Mouse (Mus musculus) neural tube, embryonic 15.5 days (tissue): Measurements from ENCODE around the gene Hsf4. TPM values are rescaled to one million over a fixed set of nuclear protein-coding genes. Genes with fewer than 3 reads are reported as not detected.

ENCODE experiments used
- ATAC-seq: fragments of 200-750 bp; cut with Nextera tagmentation; 2 replicates; pipeline ENCODE4 v1.8.0; 2017; ENCODE audit warnings: mild to moderate bottlenecking, moderate TSS enrichment, moderate library complexity; ENCODE audit not compliant: low FRiP score
- H3K27ac ChIP-seq: fragments of 300-500 bp; sonication (generic); replicated peaks from 2 replicates; pipeline ENCODE4 v1.5.1; 2015; ENCODE audit warnings: mild to moderate bottlenecking, inconsistent platforms
- H3K27me3 ChIP-seq: fragments of 300-500 bp; sonication (generic); replicated peaks from 2 replicates; pipeline ENCODE4 v1.6.1; 2015; ENCODE audit warnings: inconsistent platforms
- H3K36me3 ChIP-seq: fragments of 300-500 bp; sonication (generic); 2 replicates; pipeline ENCODE4 v1.6.1; 2015; ENCODE audit warnings: inconsistent platforms
- H3K4me1 ChIP-seq: fragments of 300-500 bp; sonication (generic); 2 replicates; pipeline ENCODE4 v1.6.1; 2015; ENCODE audit warnings: inconsistent platforms
- H3K4me2 ChIP-seq: fragments of 300-500 bp; sonication (generic); 2 replicates; pipeline ENCODE4 v1.6.1; 2015; ENCODE audit warnings: inconsistent platforms, mild to moderate bottlenecking, moderate library complexity
- H3K4me3 ChIP-seq: fragments of 300-500 bp; sonication (generic); replicated peaks from 2 replicates; pipeline ENCODE4 v1.5.1; 2015; ENCODE audit warnings: mild to moderate bottlenecking, inconsistent platforms
- H3K9ac ChIP-seq: fragments of 300-500 bp; sonication (generic); replicated peaks from 2 replicates; pipeline ENCODE4 v1.6.1; 2015; ENCODE audit warnings: mild to moderate bottlenecking, inconsistent platforms
- H3K9me3 ChIP-seq: fragments of 300-500 bp; sonication (generic); replicated peaks from 2 replicates; pipeline ENCODE4 v1.6.1; 2016; ENCODE audit warnings: inconsistent platforms
- WGBS: fragments of 180-500 bp; shearing (Covaris S2); methylation state at CpG from one replicate; pipeline ENCODE4 v1.1.7; 2015; ENCODE audit warnings: mixed read lengths; 5-methylcytosine and 5-hydroxymethylcytosine counted together
- polyA plus RNA-seq: library from polyadenylated mRNA; unstranded; fragments of >200 nt; fragmentation: Nextera tagmentation; extraction: Ambion mirVana; gene quantifications from 2 replicates; pipeline ENCODE4 v1.2.1, GENCODE M21; 2015

Hsf4 gene
- polyA plus RNA-seq, 1 experiment from 2014 or later = 0.92 TPM

DNA sequence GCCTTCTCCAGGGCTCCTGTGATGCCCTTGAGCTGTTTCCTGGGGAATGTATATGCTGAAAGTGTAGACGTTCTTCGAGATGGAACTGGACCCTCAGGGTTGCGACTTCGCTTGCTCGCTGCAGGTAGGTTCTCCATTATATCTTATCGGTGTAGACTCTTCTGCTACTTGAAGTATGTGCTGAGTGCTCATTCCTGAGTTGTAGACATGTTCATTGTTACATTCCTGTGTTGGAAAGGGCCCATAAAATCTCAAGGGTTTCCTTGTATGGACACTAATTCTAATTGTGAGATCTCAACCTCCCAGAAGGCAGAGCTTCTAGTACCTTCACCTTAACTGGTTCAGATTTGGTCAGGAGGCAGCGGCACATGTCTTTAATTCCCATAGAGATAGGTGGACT is 28.6 kb upstream of the Hsf4 start:
- no peak for ATAC-seq
- Histone ChIP-seq H3K4me1 (no peaks in the 10 kb centered on the region), H3K27me3 (no peaks in the 10 kb centered on the region), H3K9me3 (no peaks in the 10 kb centered on the region), H3K9ac (no peak overlapping the region), H3K27ac (no peak overlapping the region), H3K36me3 (peaks cover 50% of the 10 kb centered on the region), H3K4me3 (no peak overlapping the region), H3K4me2 (no peak overlapping the region)
- 96% methylated on average over 7 of the region's 7 CpGs for WGBS

DNA sequence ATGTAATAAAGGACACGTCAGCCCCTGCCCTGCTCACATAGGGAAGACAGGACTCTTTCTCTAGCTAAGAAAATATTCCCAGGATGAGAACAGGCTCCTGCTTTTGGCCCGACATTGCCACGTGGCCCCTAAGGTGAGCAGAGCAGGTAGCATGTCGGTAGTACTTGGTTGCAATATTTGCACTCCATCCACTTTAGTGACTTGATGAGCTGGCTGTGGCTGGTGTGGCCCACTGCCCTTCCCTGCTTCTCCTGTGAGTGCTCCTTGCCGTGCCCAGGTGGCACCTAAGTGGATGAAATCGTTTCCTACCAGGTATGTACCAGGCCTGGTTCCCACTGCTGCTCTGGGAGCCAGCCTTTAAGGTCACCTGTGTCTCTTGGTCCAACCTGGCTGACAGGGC is 17.6 kb upstream of the Hsf4 start:
- ATAC-seq = no peak

GRCm38 (mm10) chr8:105252680-105253537 is 16.7 kb upstream of the Hsf4 start:
- Histone ChIP-seq H3K36me3 (peaks cover 48% of the 10 kb centered on the region), H3K4me3 (no peak overlapping the region), H3K9me3 (no peaks in the 10 kb centered on the region), H3K4me2 (peak overlapping the region; percentile 97; the same call in 1 of the 2 replicates), H3K4me1 (peaks cover 21% of the 10 kb centered on the region), H3K27me3 (peaks cover 21% of the 10 kb centered on the region), H3K27ac (no peak overlapping the region), H3K9ac (no peak overlapping the region)
- WGBS = 94% methylated on average over 10 of the region's 10 CpGs
- no peak for ATAC-seq

More for the DNA sequence above, 17.6 kb upstream of the Hsf4 start:
- peaks cover 57% of the 10 kb centered on the region for H3K36me3 ChIP-seq
- no peaks in the 10 kb centered on the region for H3K9me3 ChIP-seq
- no peak overlapping the region for H3K9ac ChIP-seq
- WGBS = 93% methylated on average over 6 of the region's 6 CpGs
- no peak overlapping the region for H3K27ac ChIP-seq
- H3K4me3 ChIP-seq = no peak overlapping the region
- no peak overlapping the region for H3K4me2 ChIP-seq
- H3K27me3 ChIP-seq = peaks cover 14% of the 10 kb centered on the region
- H3K4me1 ChIP-seq = peaks cover 21% of the 10 kb centered on the region

DNA sequence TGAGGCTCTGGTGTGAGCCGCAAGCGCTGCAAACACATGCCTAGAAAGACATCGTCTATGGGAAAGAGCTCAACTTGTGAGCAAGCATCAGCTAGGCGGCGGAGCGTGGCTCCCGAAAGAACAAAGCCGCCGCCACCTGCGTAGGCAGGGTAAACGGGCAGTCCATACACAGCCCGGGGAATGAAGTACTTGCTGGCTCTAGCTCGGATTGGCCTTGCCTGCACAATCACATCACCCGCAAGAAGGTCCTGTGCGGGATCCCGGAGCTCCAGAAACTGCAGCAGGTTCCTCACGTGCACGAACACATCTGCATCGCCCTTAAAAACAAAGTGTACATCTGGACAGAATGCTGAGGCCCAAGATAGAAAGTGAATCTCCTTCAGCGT is 15.8 kb upstream of the Hsf4 start:
- Histone ChIP-seq H3K4me3 (peak overlapping the region; percentile 64), H3K27ac (peak overlapping the region; percentile 85), H3K9ac (peak overlapping the region; percentile 29; the same call in 1 of the 2 replicates), H3K9me3 (no peaks in the 10 kb centered on the region), H3K4me2 (peak overlapping the region; percentile 97), H3K4me1 (peaks cover 25% of the 10 kb centered on the region), H3K36me3 (peaks cover 39% of the 10 kb centered on the region), H3K27me3 (peaks cover 30% of the 10 kb centered on the region)
- 30% methylated on average over 20 of the region's 20 CpGs for WGBS
- ATAC-seq = peak; percentile 13

GRCm38 (mm10) chr8:105254152-105254965 is 15.2 kb upstream of the Hsf4 start:
- Histone ChIP-seq H3K27me3 (peaks cover 36% of the 10 kb centered on the region), H3K9ac (peak overlapping the region; percentile 73), H3K27ac (peak overlapping the region; percentile 85), H3K4me1 (peaks cover 31% of the 10 kb centered on the region), H3K4me3 (peak overlapping the region; percentile 64), H3K9me3 (no peaks in the 10 kb centered on the region), H3K4me2 (peak overlapping the region; percentile 97), H3K36me3 (peaks cover 33% of the 10 kb centered on the region)
- ATAC-seq = peak; percentile 85
- WGBS = under 1% methylated on average over 74 of the region's 74 CpGs

DNA sequence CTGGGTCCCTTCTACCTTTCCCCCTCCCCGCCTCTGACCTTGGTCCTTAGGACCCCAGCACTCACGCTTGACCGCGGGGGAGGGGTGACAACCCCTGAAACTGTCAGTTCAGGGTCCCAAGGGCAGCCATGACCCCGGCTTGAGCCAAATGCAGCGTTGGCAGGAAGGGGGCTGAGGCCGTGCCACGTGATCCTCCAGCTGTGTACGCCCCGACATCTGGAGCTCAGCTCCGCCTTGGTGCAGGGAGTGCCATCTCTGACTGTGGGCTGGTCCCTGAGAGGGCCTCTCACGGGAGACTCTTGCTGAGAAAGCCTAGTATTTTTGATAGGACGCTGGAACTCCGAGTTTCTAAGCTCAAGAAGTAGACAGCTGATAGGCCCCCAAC is 14.6 kb upstream of the Hsf4 start, which contains the start of gene B3gnt9:
TSS of gene B3gnt9 (minus strand) at position 188 of the 385 bp plus-strand sequence.
- Histone ChIP-seq H3K9ac (peak within 1 kb of the TSS; percentile 73), H3K27me3 (peaks cover 41% of the 10 kb centered on the region), H3K27ac (peak within 1 kb of the TSS; percentile 85), H3K4me2 (peak within 1 kb of the TSS; percentile 97), H3K4me1 (peaks cover 37% of the 10 kb centered on the region), H3K4me3 (peak within 1 kb of the TSS; percentile 64), H3K9me3 (no peaks in the 10 kb centered on the region), H3K36me3 (peaks cover 27% of the 10 kb centered on the region)
- ATAC-seq = peak; percentile 34; the same call in 1 of the 2 replicates
- under 1% methylated on average over 14 of the region's 14 CpGs for WGBS

DNA sequence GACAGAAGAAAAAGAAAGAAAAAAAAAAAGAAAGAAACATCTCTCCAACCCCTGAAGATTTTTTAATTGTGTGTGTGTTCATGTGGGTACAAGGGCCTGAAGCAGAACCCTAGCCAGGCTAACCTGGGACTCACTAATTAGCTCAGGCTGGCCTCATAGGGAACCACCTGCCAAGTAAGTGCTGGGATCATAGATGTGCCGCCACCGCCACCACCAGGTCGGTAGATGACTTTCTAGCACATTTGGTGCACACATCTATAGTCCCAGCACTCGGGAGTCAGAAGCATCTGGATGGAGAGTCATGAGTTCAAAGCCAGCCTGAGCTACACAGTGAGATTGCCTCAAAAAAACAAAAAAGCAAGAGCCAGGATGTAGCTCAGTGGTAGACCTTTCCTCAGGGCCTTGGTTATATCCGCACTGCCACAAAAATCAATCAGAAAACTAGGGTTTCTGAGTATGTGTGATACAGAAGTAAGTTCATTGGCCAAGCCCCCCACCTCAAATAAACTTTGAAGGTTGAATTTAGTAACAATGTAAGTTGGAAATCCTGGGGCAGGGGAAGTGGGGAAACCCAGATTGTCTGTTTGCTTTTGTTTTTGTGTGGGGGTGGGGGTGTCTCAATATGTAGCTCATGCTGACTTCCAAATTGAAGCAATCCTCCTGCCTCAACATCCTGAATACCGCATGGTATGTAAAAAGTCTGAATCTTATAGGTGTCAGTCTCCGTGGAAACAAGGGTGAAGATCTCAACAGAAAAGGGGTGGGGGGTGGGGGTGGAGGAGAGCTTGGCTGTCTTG is 12.1 kb upstream of the Hsf4 start:
- Histone ChIP-seq H3K4me1 (peaks cover 38% of the 10 kb centered on the region), H3K27ac (no peak overlapping the region), H3K4me2 (no peak overlapping the region), H3K9ac (no peak overlapping the region), H3K4me3 (no peak overlapping the region), H3K36me3 (0 out of 2 replicates have a peak, but pooled peaks cover 4% of the 10 kb centered on the region), H3K9me3 (no peaks in the 10 kb centered on the region), H3K27me3 (peaks cover 63% of the 10 kb centered on the region)
- 70% methylated on average over 7 of the region's 7 CpGs for WGBS
- no peak for ATAC-seq

DNA sequence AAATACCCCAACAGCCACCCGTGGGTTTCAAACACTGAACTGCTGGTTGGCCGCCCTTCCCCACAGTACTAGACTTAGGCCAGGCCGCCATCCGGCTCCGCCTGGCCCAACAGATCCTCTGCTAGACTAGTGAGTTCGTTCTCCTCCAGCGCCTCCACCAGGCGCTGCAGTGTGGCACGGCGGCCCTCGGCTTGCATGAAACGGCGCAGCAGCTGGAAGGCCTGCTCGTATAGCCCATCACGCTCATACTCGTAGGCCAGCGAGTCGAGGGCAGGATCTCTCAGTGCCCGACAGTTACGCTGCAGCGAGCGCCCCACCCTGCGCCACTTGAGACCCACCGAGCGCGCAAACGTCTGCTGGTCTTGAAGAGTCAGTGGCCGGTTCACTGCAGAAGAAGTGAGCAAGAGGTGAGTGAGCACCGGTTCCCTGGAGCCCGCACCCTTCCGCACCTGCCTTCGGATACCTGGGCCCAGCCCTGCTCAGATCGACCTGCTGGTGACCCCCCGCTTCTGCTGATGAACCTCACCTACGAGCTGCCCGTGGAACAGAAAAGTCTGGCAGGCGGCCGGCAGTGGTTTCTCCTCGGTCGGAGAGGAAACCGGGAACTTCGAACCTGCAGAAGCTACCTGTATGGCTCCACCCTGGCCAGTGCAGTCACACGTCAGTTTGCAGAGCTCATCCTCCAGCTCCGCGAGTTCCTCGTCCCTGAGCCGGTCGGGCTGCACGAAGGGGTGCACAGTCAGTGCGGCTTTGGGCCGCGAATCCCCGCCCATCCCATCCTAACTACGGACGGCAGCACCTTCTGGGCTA is 10.5 kb upstream of the Hsf4 start:
- peak overlapping the region; percentile 18; the same call in 1 of the 2 replicates for H3K9ac ChIP-seq
- no peaks in the 10 kb centered on the region for H3K36me3 ChIP-seq
- peak; percentile 20; the same call in 1 of the 2 replicates for ATAC-seq
- 4% methylated on average over 55 of the region's 55 CpGs for WGBS
- H3K4me3 ChIP-seq = peak overlapping the region; percentile 41
- H3K9me3 ChIP-seq = no peaks in the 10 kb centered on the region
- peaks cover 35% of the 10 kb centered on the region for H3K4me1 ChIP-seq
- H3K27me3 ChIP-seq = peaks cover 77% of the 10 kb centered on the region
- H3K27ac ChIP-seq = no peak overlapping the region
- H3K4me2 ChIP-seq = peak overlapping the region; percentile 82

- Histone ChIP-seq H3K9ac (peak overlapping the region; percentile 18; the same call in 1 of the 2 replicates), H3K27me3 (peaks cover 83% of the 10 kb centered on the region), H3K4me2 (peak overlapping the region; percentile 82), H3K4me1 (peaks cover 34% of the 10 kb centered on the region), H3K27ac (no peak overlapping the region), H3K36me3 (no peaks in the 10 kb centered on the region), H3K4me3 (peak overlapping the region; percentile 41), H3K9me3 (no peaks in the 10 kb centered on the region)
- WGBS = 3% methylated on average over 30 of the region's 30 CpGs
- peak; percentile 62; the same call in 1 of the 2 replicates for ATAC-seq
These were observed 9.8 kb upstream of the Hsf4 start for GRCm38 (mm10) chr8:105259721-105260320.

DNA sequence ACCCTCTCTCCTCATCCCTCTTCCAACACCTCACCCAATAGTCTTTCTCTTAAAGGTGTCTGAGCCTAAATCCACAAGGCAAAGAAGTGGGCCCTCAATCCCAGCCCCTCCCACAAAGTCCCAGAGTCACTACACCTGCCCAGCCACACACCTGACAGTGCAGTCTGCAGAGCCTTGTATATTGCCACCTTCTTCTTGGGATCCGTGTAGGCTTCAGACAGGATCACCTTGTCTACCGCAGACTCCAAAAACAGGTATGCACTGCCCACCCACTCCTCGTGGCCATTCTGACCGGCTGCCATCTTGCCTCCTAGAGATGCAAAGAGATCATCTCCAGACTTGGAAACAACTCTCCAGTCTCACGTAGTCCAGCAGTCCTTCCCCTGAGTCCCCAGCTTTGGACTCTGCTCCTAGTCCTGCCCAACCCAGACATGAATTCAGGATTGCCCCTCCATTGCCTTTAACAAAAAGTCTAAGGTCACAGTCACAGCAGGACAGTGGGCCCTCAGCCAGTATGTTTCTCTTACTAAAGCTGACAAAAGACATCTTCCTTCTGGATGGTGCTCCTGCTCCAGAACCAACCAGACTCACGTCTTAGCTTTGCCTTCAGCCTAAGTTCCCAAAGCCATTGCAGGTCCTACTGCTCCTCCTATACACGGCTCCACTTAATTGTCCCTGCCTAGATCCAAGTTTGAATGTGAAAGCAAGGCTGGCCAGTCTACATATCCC is 9.1 kb upstream of the Hsf4 start:
- Histone ChIP-seq H3K27me3 (peaks cover 87% of the 10 kb centered on the region), H3K4me2 (no peak overlapping the region), H3K9ac (no peak overlapping the region), H3K27ac (no peak overlapping the region), H3K9me3 (no peaks in the 10 kb centered on the region), H3K4me1 (peaks cover 32% of the 10 kb centered on the region), H3K4me3 (no peak overlapping the region), H3K36me3 (no peaks in the 10 kb centered on the region)
- WGBS = 67% methylated on average over 7 of the region's 7 CpGs
- ATAC-seq = no peak
